Mouse (Mus musculus): ENCODE data around the gene Gkn3. TPM values are rescaled to one million over a fixed set of nuclear protein-coding genes. Genes with fewer than 3 reads are reported as not detected.

Gene Gkn3
- polyA plus RNA-seq, 1 experiment from 2014 or later, result 0.43 TPM

DNA sequence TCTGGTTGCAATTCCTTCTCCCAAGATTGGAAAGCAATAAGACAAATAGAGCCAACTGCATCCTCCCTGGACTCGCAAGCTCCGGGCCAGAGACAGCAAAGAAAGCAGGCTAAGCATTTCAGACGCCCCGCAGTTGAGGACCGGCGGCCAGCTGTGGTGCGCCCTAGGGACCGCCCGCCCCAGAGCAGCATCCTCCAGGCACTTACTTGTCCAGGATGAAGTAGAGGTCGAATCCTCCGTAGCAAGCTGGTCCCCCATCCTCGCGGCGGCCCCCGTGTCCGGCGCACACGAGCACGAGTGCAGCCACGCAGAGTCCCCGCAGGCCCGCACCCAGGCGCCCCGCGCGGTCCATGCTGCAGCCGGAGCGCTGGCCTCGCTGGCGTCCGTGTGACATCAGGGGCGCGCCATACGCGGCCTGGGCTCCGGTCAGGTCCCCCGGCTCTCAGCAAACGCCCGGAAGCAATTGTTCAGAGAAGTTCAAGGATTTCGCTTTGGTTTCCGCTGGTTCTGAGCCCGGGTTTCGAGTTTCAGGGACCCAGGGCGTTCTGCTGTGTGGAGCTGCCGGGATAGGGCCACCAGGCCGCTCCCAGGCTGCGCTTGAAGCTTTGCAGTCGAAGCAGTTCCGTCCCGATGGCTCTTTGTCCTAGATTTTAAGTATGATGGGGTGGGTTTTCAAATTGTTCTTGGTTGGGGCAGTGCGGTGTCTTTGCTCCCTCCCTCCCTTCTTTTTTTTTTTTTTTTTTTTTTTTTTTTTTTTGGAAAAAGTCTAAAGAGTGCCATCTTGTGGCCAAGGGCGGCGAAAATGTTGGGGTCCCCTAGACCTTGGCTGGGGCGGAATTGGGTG is 53.4 kb downstream of the Gkn3 start, which contains the start of gene Antxr1:
Gene Antxr1 (minus strand): TSS at position 731 of the 844 bp plus-strand sequence.
- Histone ChIP-seq H3K9me3 (replicated peaks) (no peaks in the 10 kb centered on the region), H3K4me2 (peak within 1 kb of the TSS; percentile 78), H3K9ac (peak within 1 kb of the TSS; percentile 71), H3K4me3 (replicated peaks) (peak within 1 kb of the TSS; percentile 65), H3K27ac (peak within 1 kb of the TSS; percentile 83), H3K27me3 (peaks cover 19% of the 10 kb centered on the region), H3K4me1 (peaks cover 33% of the 10 kb centered on the region), H3K36me3 (no peaks in the 10 kb centered on the region)
- ATAC-seq (replicated peaks; ENCODE audit: low FRiP score), result peak; percentile 80
- under 1% methylated on average over 54 of the region's 54 CpGs for WGBS

GRCm38 (mm10) chr6:87334361-87335090 is 54.2 kb downstream of the Gkn3 start:
- Histone ChIP-seq H3K4me3 (replicated peaks) (peak overlapping the region; percentile 65), H3K27me3 (peaks cover 19% of the 10 kb centered on the region), H3K9me3 (replicated peaks) (no peaks in the 10 kb centered on the region), H3K9ac (peak overlapping the region; percentile 71), H3K4me2 (peak overlapping the region; percentile 78), H3K36me3 (no peaks in the 10 kb centered on the region), H3K27ac (peak overlapping the region; percentile 83), H3K4me1 (peaks cover 33% of the 10 kb centered on the region)
- ATAC-seq (replicated peaks; ENCODE audit: low FRiP score), result no peak
- WGBS, result 10% methylated on average over 11 of the region's 11 CpGs

Other genes with a start within 250 kb of the Gkn3 start
- gene Antxr1, start 53.1 kb downstream of the Gkn3 start, polyA plus RNA-seq (2015; fragmentation: Nextera tagmentation; extraction: Ambion mirVana), result 6.2 and 6.3 TPM in 2 replicates
- gene Gkn1, start 38.0 kb downstream of the Gkn3 start, polyA plus RNA-seq (2015; fragmentation: Nextera tagmentation; extraction: Ambion mirVana), result not detected in 2 replicates
- gene Gkn2, start 15.6 kb downstream of the Gkn3 start, polyA plus RNA-seq (2015; fragmentation: Nextera tagmentation; extraction: Ambion mirVana), result not detected in 2 replicates
- not detected in 2 replicates for gene Bmp10, start 40.1 kb upstream of the Gkn3 start, polyA plus RNA-seq (2015; fragmentation: Nextera tagmentation; extraction: Ambion mirVana)
- gene Arhgap25, start 144.3 kb upstream of the Gkn3 start, polyA plus RNA-seq (2015; fragmentation: Nextera tagmentation; extraction: Ambion mirVana), result 5.2 and 6.0 TPM in 2 replicates
- 5.2 and 5.4 TPM in 2 replicates for gene Prokr1, start 201.8 kb upstream of the Gkn3 start, polyA plus RNA-seq (2015; fragmentation: Nextera tagmentation; extraction: Ambion mirVana)